Mouse (Mus musculus) kidney, embryonic 16.5 days (tissue): ENCODE results near the gene Adssl1. TPM values are rescaled to one million over a fixed set of nuclear protein-coding genes. Genes with fewer than 3 reads are reported as not detected.

Source experiments
- ATAC-seq: fragments of 200-750 bp; cut with Nextera tagmentation; 2 replicates; pipeline ENCODE4 v1.8.0; 2017; ENCODE audit warnings: moderate TSS enrichment; ENCODE audit not compliant: low FRiP score, low TSS enrichment
- H3K27ac ChIP-seq: fragments of 300-500 bp; sonication (generic); 2 replicates; pipeline ENCODE4 v1.5.1; 2014; ENCODE audit warnings: low read length
- H3K27me3 ChIP-seq: fragments of 300-500 bp; sonication (generic); 2 replicates; pipeline ENCODE4 v1.6.1; 2014; ENCODE audit warnings: low read length, control low read depth, mixed read lengths; ENCODE audit not compliant: insufficient read depth
- H3K36me3 ChIP-seq: fragments of 300-500 bp; sonication (generic); 2 replicates; pipeline ENCODE4 v1.6.1; 2014; ENCODE audit warnings: low read length, control low read depth, mixed read lengths; ENCODE audit not compliant: insufficient read depth
- H3K4me1 ChIP-seq: fragments of 300-500 bp; sonication (generic); 2 replicates; pipeline ENCODE4 v1.6.1; 2014; ENCODE audit warnings: low read length, control low read depth, mixed read lengths; ENCODE audit not compliant: insufficient read depth
- H3K4me2 ChIP-seq: fragments of 300-500 bp; sonication (generic); replicated peaks from 2 replicates; pipeline ENCODE4 v1.6.1; 2014; ENCODE audit warnings: low read depth, low read length
- H3K4me3 ChIP-seq: fragments of 300-500 bp; sonication (generic); 2 replicates; pipeline ENCODE4 v1.5.1; 2014; ENCODE audit warnings: mild to moderate bottlenecking, low read length
- H3K9ac ChIP-seq: fragments of 300-500 bp; sonication (generic); replicated peaks from 2 replicates; pipeline ENCODE4 v1.6.1; 2014; ENCODE audit warnings: low read length
- H3K9me3 ChIP-seq: fragments of 300-500 bp; sonication (generic); 2 replicates; pipeline ENCODE4 v1.6.1; 2016; ENCODE audit warnings: low read length, control low read depth
- WGBS: fragments of 180-500 bp; shearing (Covaris S2); extraction: QIAGEN DNeasy Blood & Tissue Kit; methylation state at CpG from one replicate; pipeline ENCODE4 v1.1.7; 2014; 5-methylcytosine and 5-hydroxymethylcytosine counted together
- polyA plus RNA-seq: library from polyadenylated mRNA; unstranded; fragments of >200 nt; fragmentation: Nextera tagmentation; extraction: Ambion mirVana; gene quantifications from 2 replicates; pipeline ENCODE4 v1.2.1, GENCODE M21; 2015

Adssl1 gene
- polyA plus RNA-seq: 10.7 and 12.7 TPM in 2 replicates

GRCm38 (mm10) chr12:112619686-112620353 lies at the start of gene Adssl1:
Adssl1 (plus strand) TSS chr12:112620045.
- peak within 1 kb of the TSS; percentile 70 for H3K9ac ChIP-seq
- H3K27me3 ChIP-seq: peaks cover 9% of the 10 kb centered on the region; the same call in 1 of the 2 replicates
- no peaks in the 10 kb centered on the region for H3K36me3 ChIP-seq
- under 1% methylated on average over 55 of the region's 56 CpGs for WGBS
- peak within 1 kb of the TSS; percentile 8; the same call in 1 of the 2 replicates for H3K27ac ChIP-seq
- H3K4me1 ChIP-seq: peaks cover 29% of the 10 kb centered on the region
- ATAC-seq: peak; percentile 52
- peak within 1 kb of the TSS; percentile 97 for H3K4me2 ChIP-seq
- no peaks in the 10 kb centered on the region for H3K9me3 ChIP-seq
- H3K4me3 ChIP-seq: peak within 1 kb of the TSS; percentile 57

- 89% methylated on average over 8 of the region's 8 CpGs for WGBS
- Histone ChIP-seq H3K36me3 (no peaks in the 10 kb centered on the region), H3K4me1 (no peaks in the 10 kb centered on the region), H3K4me3 (no peak overlapping the region), H3K4me2 (no peak overlapping the region), H3K9ac (no peak overlapping the region), H3K27me3 (no peaks in the 10 kb centered on the region), H3K9me3 (no peaks in the 10 kb centered on the region), H3K27ac (no peak overlapping the region)
- ATAC-seq: no peak
Measured at GRCm38 (mm10) chr12:112570160-112570559, 49.7 kb upstream of the Adssl1 start.

DNA sequence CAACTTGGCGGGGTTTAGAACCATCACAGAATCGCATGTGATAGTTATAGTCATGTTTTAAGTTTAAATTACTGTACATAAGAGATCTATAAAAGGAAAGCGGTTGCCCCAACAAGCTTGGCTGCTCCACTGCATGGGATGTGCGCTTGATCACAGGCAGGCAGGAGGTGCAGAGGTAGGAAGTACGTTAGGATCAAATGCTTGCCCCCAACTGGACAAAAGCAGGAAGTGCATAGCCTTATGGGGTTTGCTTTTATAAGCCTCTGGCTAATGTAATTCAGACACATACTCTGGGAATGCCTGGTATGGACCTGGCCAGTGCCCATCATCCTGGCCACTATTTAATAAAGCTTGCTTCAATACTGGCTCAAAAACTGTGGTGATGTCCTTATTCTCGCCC lies 48.8 kb upstream of the Adssl1 start:
- H3K4me1 ChIP-seq: peaks cover 7% of the 10 kb centered on the region
- H3K4me2 ChIP-seq: no peak overlapping the region
- H3K4me3 ChIP-seq: no peak overlapping the region
- no peaks in the 10 kb centered on the region for H3K36me3 ChIP-seq
- H3K27ac ChIP-seq: no peak overlapping the region
- no peak overlapping the region for H3K9ac ChIP-seq
- H3K27me3 ChIP-seq: no peaks in the 10 kb centered on the region
- ATAC-seq: peak; percentile 21; the same call in 1 of the 2 replicates
- H3K9me3 ChIP-seq: no peaks in the 10 kb centered on the region
- 61% methylated on average over 6 of the region's 6 CpGs for WGBS

GRCm38 (mm10) chr12:112575274-112575986 lies 44.4 kb upstream of the Adssl1 start:
- Histone ChIP-seq H3K27ac (peak overlapping the region; percentile 94), H3K9ac (no peak overlapping the region), H3K4me1 (peaks cover 43% of the 10 kb centered on the region), H3K27me3 (no peaks in the 10 kb centered on the region), H3K4me3 (no peak overlapping the region), H3K9me3 (no peaks in the 10 kb centered on the region), H3K36me3 (no peaks in the 10 kb centered on the region), H3K4me2 (no peak overlapping the region; the same call in 1 of the 2 replicates)
- no peak for ATAC-seq
- 66% methylated on average over 8 of the region's 8 CpGs for WGBS

DNA sequence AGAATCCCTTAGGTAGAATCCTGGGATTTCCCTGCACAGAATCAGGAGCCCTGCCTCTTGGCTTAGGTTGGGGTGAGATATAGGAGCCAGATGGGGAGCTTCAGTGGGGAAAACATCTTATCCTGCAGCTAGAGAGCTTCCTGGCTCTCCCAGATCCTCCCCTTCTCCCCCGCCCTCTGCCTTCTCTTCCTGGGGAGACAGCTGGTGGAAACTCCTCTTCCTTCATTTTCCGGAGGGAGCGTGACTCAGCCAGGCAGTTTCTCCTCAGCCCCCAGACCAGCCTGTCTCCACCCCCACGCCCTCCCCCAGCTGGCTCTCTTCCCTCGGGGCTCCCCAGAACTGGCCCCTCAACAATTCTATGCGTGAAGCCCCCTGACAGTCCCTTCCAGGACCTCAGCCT lies 43.5 kb upstream of the Adssl1 start:
- peak overlapping the region; percentile 48 for H3K9ac ChIP-seq
- H3K27ac ChIP-seq: peak overlapping the region; percentile 94

GRCm38 (mm10) chr12:112576749-112577148 lies 43.1 kb upstream of the Adssl1 start:
- peak overlapping the region; percentile 94 for H3K27ac ChIP-seq
- peak overlapping the region; percentile 48 for H3K9ac ChIP-seq
- no peaks in the 10 kb centered on the region for H3K27me3 ChIP-seq
- H3K9me3 ChIP-seq: no peaks in the 10 kb centered on the region
- H3K4me1 ChIP-seq: peaks cover 43% of the 10 kb centered on the region
- no peaks in the 10 kb centered on the region for H3K36me3 ChIP-seq
- H3K4me2 ChIP-seq: peak overlapping the region; percentile 40
- 2% methylated on average over 3 of the region's 3 CpGs for WGBS
- ATAC-seq: peak; percentile 89
- no peak overlapping the region for H3K4me3 ChIP-seq

More for the DNA sequence above, 43.5 kb upstream of the Adssl1 start:
- WGBS: 6% methylated on average over 6 of the region's 6 CpGs
- no peak overlapping the region for H3K4me3 ChIP-seq
- ATAC-seq: no peak; the same call in none of the 2 replicates
- H3K9me3 ChIP-seq: no peaks in the 10 kb centered on the region
- peaks cover 43% of the 10 kb centered on the region for H3K4me1 ChIP-seq
- H3K4me2 ChIP-seq: peak overlapping the region; percentile 40
- H3K27me3 ChIP-seq: no peaks in the 10 kb centered on the region
- H3K36me3 ChIP-seq: no peaks in the 10 kb centered on the region

- 73% methylated on average over 6 of the region's 6 CpGs for WGBS
Measured at GRCm38 (mm10) chr12:112578296-112579090, 41.4 kb upstream of the Adssl1 start.

DNA sequence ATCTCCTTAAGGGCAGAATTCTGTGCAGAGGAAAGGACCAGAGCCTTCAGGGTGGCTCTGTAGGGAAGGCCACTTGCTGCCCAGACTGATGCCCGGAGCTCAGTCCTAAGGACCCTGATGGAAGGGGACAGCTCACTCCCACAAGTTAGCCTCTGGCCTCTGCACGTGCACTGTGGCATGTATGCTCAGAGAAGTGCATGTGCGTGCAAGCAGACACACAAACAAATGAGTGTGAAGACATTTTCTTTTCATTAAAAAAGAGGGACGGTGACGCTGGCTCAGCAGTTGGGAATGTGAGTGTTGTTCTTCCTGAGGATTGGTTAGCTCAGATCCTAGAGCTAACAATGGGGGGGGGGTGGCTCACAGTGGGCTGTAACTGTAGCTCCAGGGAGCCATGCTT lies 40.4 kb upstream of the Adssl1 start:
- 44% methylated on average over 5 of the region's 5 CpGs for WGBS
- H3K9ac ChIP-seq: no peak overlapping the region
- no peak for ATAC-seq
- no peaks in the 10 kb centered on the region for H3K27me3 ChIP-seq
- no peaks in the 10 kb centered on the region for H3K36me3 ChIP-seq
- no peak overlapping the region for H3K4me3 ChIP-seq
- no peaks in the 10 kb centered on the region for H3K9me3 ChIP-seq
- H3K27ac ChIP-seq: peak overlapping the region; percentile 9; the same call in 1 of the 2 replicates
- H3K4me1 ChIP-seq: peaks cover 43% of the 10 kb centered on the region
- H3K4me2 ChIP-seq: no peak overlapping the region

More at GRCm38 (mm10) chr12:112578296-112579090, 41.4 kb upstream of the Adssl1 start:
- Histone ChIP-seq H3K4me1 (peaks cover 43% of the 10 kb centered on the region), H3K9ac (no peak overlapping the region), H3K27me3 (no peaks in the 10 kb centered on the region), H3K36me3 (no peaks in the 10 kb centered on the region), H3K9me3 (no peaks in the 10 kb centered on the region), H3K27ac (0 out of 2 replicates have a peak overlapping the region, but pooled peaks have one; percentile 2), H3K4me3 (no peak overlapping the region), H3K4me2 (no peak overlapping the region)
- ATAC-seq: no peak

- ATAC-seq: no peak
- 80% methylated on average over 8 of the region's 8 CpGs for WGBS
- Histone ChIP-seq H3K4me1 (peaks cover 43% of the 10 kb centered on the region), H3K4me3 (no peak overlapping the region), H3K9ac (no peak overlapping the region), H3K9me3 (no peaks in the 10 kb centered on the region), H3K27me3 (no peaks in the 10 kb centered on the region), H3K27ac (peak overlapping the region; percentile 9; the same call in 1 of the 2 replicates), H3K4me2 (no peak overlapping the region), H3K36me3 (no peaks in the 10 kb centered on the region)
Measured at GRCm38 (mm10) chr12:112579926-112580325, 39.9 kb upstream of the Adssl1 start.
